Mouse (Mus musculus) cerebellum, adult 2 months (tissue): ENCODE measurements around the gene Lsm7.

Experiments used
- CTCF ChIP-seq: fragments of 200-500 bp; IDR thresholded peaks from 2 replicates; pipeline ENCODE4 v1.5.1; 2011; ENCODE audit warnings: low read depth, mild to moderate bottlenecking, control low read depth, low read length, moderate library complexity, borderline replicate concordance; ENCODE audit not compliant: insufficient read depth
- POLR2A ChIP-seq: fragments of 200-500 bp; IDR thresholded peaks from 2 replicates; pipeline ENCODE4 v1.6.1; 2011; ENCODE audit warnings: low read length, control low read depth, borderline replicate concordance; ENCODE audit not compliant: insufficient read depth

DNA sequence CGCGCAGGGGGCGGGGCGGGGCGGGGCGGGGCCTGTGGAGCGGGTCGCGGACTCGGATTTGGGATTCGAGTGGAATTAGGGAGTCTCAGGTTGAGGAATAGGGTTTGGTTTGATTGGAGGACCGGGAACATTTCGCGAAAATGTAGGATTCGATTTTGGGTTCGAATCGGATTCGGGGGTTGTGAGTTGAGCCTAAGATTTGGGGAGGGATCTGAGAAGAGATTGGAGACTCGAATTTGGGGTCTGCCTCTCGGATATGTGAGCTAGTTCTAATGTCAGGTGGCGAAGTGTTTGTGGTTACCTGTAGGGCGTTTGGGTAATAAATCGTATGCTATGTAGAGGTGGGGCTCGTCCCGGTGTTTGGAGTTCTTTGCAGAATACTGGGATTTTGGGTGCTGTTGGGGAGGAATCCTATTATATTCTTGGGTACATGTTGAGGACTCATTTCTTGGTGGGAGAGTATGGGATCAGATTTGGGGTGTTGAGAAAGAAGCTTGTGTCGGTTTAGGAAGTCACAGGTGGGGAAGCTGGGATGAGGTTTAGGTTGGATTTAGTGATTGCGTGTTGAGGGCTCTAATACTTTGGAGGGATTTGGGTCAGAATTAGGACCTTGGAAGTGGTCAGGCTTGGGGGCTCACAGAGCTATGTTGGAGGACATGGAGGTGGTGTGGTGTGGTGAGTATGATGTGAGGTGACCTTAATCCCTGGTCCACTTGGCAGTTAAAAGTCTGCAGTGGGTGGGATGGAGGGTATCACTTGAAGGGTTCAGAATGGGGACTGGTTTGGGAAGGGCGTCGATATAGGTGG, 27.7 kb downstream of the Lsm7 start:
- no peak for TF ChIP-seq CTCF
- no peak for TF ChIP-seq POLR2A
